Mouse (Mus musculus): ENCODE measurements around the gene Gm17949.

GRCm38 (mm10) chr17:56995046-56995445 lies 16.2 kb upstream of the Gm17949 start:
- no peak for TF ChIP-seq EP300 (IDR thresholded peaks at IDR 0.05; ENCODE audit: low read depth)
- TF ChIP-seq CTCF (IDR thresholded peaks at IDR 0.05; ENCODE audit: low read depth) = no peak

Measured in liver, embryonic 14.5 days (tissue).